Mouse (Mus musculus) spleen, adult 2 months (tissue): Measurements from ENCODE around the gene Slc5a5.

Source experiments
- CTCF ChIP-seq: fragments of 200-500 bp; IDR thresholded peaks from 2 replicates; pipeline ENCODE4 v1.5.1; 2011; ENCODE audit warnings: mild to moderate bottlenecking, inconsistent platforms; ENCODE audit not compliant: insufficient read depth, insufficient read length, insufficient replicate concordance; ENCODE audit errors: extremely low read depth
- POLR2A ChIP-seq: fragments of 200-500 bp; IDR thresholded peaks from 2 replicates; pipeline ENCODE4 v1.6.1; 2011; ENCODE audit warnings: low read depth, low read length, inconsistent platforms

DNA sequence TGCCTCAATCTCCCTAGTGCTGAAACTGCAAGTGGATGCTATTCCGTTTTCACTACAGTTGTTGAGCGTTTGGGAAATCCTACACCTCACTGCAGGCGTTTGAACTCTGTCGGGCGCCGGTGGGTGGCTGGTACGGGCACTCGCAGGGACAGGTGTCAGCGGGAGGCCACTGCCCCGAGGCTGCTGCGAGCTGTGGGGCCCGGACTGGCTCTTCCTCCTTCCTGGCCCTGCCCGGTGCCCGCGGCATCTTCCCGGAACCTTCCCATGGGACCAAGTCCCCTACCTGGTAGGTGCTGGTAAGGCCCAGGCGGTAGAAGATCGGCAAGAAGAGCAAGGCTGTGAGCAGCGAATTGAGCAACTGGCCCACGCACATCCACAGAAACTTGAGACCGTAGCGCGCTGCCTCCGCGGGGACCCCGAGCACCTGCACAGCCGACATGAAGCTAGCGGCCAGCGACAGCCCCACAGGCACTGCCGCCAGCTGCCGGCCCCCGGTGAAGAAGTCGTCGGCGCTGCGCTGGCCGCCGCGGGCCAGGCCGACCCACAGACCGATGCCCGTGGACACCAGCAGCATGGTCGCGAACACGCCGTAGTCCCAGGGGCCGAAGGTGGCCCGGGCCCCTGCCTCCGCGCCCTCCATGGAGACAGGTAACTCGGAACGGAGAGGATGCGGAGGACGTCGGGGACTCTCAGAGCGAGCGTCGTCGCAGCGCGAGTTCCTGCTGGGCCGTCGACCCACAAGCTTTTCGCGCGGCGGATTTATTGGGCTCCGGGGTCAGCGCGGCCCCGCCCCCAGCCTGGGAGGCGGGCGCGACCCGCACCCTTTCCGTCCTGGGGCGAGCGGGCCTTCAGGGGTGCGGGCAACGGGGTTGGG, at the start of gene Slc5a5:
- TF ChIP-seq CTCF, result no peak
- TF ChIP-seq POLR2A, result no peak
